Mouse (Mus musculus) ZHBTc4 (cell line): Measurements from ENCODE around the gene Tmem43.

Experiments
- DNase-seq: peaks from one replicate; pipeline ENCODE4 v3.0.0-alpha.2; 2011; ENCODE audit warnings: low read depth, low spot score

Tmem43 gene

GRCm38 (mm10) chr6:91533771-91534170, 60.3 kb downstream of the Tmem43 start:
- DNase-seq: no peak

GRCm38 (mm10) chr6:91534268-91534667, 60.8 kb downstream of the Tmem43 start:
- no peak for DNase-seq

GRCm38 (mm10) chr6:91535231-91535630, 61.7 kb downstream of the Tmem43 start:
- DNase-seq: no peak

GRCm38 (mm10) chr6:91536047-91536765, 62.7 kb downstream of the Tmem43 start:
- no peak for DNase-seq
